Mouse (Mus musculus) right cerebral cortex, postnatal 4 days (tissue): ENCODE data around the gene Ssrp1.

ENCODE experiments used
- DNase-seq: peaks from one replicate; pipeline ENCODE4 v3.0.0-alpha.2; 2022

The Ssrp1 gene

GRCm38 (mm10) chr2:85038336-85038735, 1.3 kb downstream of the Ssrp1 start:
- DNase-seq = no peak

GRCm38 (mm10) chr2:85043623-85044022, 6.6 kb downstream of the Ssrp1 start:
- DNase-seq = no peak

GRCm38 (mm10) chr2:85046222-85046621, 9.2 kb downstream of the Ssrp1 start:
- DNase-seq = no peak

- DNase-seq = no peak
Measured at GRCm38 (mm10) chr2:85047081-85047480, 10.0 kb downstream of the Ssrp1 start.

- peak; percentile 87 for DNase-seq
Measured at GRCm38 (mm10) chr2:85047596-85048167, 10.6 kb downstream of the Ssrp1 start, which contains the start of gene Tnks1bp1. Gene Tnks1bp1, plus strand, starts transcription at chr2:85048022.

GRCm38 (mm10) chr2:85048168-85048751, 11.2 kb downstream of the Ssrp1 start:
- peak; percentile 73 for DNase-seq

- DNase-seq = no peak
Measured at GRCm38 (mm10) chr2:85049277-85049676, 12.2 kb downstream of the Ssrp1 start.

- DNase-seq = no peak
Measured at GRCm38 (mm10) chr2:85050001-85050634, 13.1 kb downstream of the Ssrp1 start.

GRCm38 (mm10) chr2:85050746-85051145, 13.7 kb downstream of the Ssrp1 start:
- peak; percentile 40 for DNase-seq

GRCm38 (mm10) chr2:85053192-85053816, 16.3 kb downstream of the Ssrp1 start:
- no peak for DNase-seq

GRCm38 (mm10) chr2:85056711-85057110, 19.7 kb downstream of the Ssrp1 start:
- DNase-seq = no peak

GRCm38 (mm10) chr2:85059677-85060076, 22.6 kb downstream of the Ssrp1 start:
- DNase-seq = no peak

GRCm38 (mm10) chr2:85060591-85061060, 23.6 kb downstream of the Ssrp1 start:
- no peak for DNase-seq

GRCm38 (mm10) chr2:85061107-85061541, 24.1 kb downstream of the Ssrp1 start:
- no peak for DNase-seq

- DNase-seq = no peak
Measured at GRCm38 (mm10) chr2:85065141-85065875, 28.3 kb downstream of the Ssrp1 start.

- DNase-seq = no peak
Measured at GRCm38 (mm10) chr2:85066937-85067336, 29.9 kb downstream of the Ssrp1 start.

- DNase-seq = no peak
Measured at GRCm38 (mm10) chr2:85067903-85068625, 31.0 kb downstream of the Ssrp1 start.

- no peak for DNase-seq
Measured at GRCm38 (mm10) chr2:85068626-85069025, 31.6 kb downstream of the Ssrp1 start.

GRCm38 (mm10) chr2:85070086-85070485, 33.1 kb downstream of the Ssrp1 start:
- no peak for DNase-seq

GRCm38 (mm10) chr2:85071921-85072320, 34.9 kb downstream of the Ssrp1 start:
- no peak for DNase-seq

GRCm38 (mm10) chr2:85073751-85074150, 36.7 kb downstream of the Ssrp1 start:
- no peak for DNase-seq
